Mouse (Mus musculus) granulocyte monocyte progenitor cell, adult 5-6 weeks (primary cell): ENCODE results near the gene Grik3. TPM values are rescaled to one million over a fixed set of nuclear protein-coding genes. Genes with fewer than 3 reads are reported as not detected.

Source experiments
- ATAC-seq: replicated peaks from 2 replicates; pipeline ENCODE4 v1.8.0; 2016; ENCODE audit warnings: mild to moderate bottlenecking, moderate TSS enrichment, inconsistent platforms; ENCODE audit not compliant: poor library complexity, severe bottlenecking
- total RNA-seq, 2 experiments: library from RNA; stranded (forward) in 1 of 2; stranded (reverse) in 1 of 2; fragments of 200-712, 200-1000 nt in 1 of 2; fragments of >200 nt in 1 of 2; fragmentation: Nextera tagmentation in 1 of 2; gene quantifications; 2 replicates each; pipeline ENCODE4 v1.2.3; 2014 to 2017

Grik3 gene
- total RNA-seq, 2 experiments from 2014 or later, result not detected

DNA sequence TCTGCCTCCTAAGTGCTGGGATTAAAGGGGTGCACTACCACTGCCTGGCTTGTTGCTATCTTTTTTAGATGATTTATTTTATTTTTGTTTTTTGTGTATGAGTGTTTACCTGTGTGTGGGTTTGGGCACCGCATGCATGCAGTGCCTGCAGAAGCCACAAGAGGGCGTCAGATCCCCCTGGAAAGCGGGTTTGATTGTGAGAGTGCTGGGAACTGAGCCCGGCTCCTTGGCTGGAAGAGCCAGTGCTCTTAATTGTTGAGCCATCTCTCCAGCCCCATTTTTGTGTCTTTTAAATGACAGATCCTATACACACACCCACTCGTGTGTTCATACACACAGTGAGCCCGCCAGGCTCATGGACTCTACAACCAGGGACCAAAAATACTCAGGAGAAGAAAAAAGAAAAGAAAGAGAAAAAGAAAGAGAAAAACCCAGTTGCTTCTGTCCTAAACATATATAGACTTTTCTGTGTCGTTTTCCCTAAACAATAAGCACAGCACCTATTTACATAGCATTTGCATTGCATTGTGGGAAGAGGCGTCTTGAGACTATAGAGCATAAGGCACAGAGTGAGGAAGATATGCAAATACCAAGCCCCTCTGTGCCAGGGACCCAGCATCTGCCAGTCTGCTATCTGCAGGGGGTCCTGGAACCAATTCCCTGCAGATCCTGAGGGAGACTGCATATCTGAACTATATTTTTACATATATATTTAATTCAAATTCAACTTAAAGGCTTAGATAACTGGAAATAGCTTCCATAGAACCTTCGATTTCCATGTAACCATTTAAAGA lies 134.6 kb downstream of the Grik3 start:
- ATAC-seq, result no peak

DNA sequence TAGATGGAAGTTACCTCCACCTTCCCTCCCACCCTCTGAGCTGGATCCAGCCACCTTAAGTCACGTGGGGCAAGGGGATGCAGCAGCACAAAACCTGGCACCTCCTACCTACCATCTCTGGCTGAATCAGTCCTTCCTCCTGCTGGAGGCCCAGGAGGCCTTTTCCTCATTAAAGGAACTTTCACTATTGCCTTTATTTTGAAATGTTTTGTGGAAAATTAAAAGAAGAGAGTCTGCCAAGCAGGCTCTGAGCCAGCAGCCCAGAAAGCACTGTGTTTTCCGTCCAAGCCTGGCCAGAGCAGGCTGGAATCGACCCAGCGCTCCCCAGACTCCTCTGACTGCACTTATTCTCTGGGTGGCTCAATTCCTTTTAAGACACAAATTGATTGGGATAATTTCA lies 139.0 kb downstream of the Grik3 start:
- ATAC-seq, result no peak

DNA sequence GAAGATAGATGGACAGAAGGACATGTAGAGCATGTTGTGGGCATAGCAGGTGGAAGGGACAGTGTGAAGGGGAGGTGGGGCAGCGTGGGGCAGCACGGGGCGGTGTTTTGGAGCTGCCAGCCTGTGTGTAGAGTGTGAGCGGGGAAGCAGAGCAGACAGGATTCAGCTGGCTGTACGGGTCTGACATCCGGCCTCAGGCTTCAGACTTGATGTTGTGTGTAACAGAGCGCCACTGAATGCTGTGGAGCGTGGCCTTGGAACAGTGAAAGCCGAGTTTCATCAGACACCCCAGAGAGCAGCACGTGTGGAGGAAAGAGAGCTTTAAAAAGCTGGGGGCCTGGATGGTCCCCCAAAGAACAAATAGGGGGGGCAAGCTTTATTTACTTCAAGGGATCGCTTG lies 144.5 kb downstream of the Grik3 start:
- ATAC-seq, result no peak

DNA sequence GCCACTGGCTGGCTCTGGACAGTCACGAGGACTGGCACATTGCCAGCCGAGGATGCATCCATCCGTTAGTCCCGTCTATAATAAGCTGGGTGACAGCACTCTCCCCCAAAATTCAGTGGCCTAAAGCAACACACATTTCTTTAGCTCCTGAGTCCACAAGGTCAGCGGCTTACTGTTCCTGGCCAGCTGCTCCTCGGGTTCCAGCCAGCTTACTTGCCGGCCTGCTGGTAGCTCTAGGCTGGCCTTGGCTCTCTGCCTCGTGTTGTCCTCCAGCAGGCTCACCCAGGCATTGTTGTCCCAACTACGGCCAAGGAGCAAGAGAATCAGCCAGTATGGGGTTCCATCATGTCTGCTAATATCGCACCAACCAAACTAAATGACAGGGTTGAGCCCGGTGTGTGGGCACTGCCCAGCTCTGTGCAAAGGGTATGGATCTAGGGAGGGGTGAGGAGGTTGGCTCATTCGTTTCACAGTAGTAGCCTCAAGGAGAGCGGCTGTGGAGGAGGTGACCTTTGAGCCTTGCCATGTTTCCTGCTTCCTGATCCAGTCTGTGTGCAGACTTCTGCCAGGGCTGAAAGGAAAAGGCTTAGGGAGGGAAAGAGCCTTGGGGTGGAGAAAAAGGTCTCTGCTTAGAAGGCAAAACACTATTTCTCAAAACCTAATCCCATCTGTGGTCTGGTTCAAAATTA lies 146.3 kb downstream of the Grik3 start:
- no peak for ATAC-seq

DNA sequence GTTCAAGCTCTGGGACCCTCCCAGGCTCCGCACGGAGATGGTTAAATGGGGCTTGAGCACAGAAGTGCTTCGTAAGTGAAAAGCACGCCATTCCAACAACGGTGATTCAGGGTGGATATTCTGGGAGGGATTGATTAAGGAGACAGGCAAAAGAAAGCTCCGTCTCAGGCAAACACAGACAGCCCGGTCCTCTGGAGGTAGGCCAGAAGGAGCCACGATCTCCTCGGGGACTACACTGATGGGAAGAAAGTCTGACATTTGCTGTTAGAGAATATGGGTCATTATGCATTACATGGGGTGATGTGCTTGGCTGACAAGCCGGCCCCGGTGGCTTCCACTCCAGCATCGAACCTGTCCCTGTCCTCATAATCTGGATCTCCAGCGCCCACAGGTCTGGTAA lies 146.9 kb downstream of the Grik3 start:
- ATAC-seq, result no peak

DNA sequence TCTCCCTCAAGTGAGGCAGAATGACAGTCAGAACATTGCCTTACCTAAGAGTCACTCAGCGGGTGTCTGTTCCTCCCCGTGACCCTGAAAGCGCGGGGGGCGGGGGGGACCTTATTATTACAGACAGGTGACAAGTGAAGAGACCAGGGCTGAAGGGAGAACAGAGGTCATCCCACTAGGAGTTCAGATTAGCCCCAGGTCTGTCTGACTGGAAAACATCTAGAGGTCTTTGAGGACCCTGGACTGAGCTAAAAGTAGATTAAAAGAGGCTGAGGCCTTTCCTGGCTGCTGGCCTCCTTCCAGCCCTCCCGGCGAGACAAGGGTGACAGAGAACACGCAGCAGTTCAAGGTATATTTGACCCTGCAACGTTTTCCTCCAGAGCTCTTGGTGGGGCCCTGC lies 150.0 kb downstream of the Grik3 start:
- ATAC-seq, result no peak

DNA sequence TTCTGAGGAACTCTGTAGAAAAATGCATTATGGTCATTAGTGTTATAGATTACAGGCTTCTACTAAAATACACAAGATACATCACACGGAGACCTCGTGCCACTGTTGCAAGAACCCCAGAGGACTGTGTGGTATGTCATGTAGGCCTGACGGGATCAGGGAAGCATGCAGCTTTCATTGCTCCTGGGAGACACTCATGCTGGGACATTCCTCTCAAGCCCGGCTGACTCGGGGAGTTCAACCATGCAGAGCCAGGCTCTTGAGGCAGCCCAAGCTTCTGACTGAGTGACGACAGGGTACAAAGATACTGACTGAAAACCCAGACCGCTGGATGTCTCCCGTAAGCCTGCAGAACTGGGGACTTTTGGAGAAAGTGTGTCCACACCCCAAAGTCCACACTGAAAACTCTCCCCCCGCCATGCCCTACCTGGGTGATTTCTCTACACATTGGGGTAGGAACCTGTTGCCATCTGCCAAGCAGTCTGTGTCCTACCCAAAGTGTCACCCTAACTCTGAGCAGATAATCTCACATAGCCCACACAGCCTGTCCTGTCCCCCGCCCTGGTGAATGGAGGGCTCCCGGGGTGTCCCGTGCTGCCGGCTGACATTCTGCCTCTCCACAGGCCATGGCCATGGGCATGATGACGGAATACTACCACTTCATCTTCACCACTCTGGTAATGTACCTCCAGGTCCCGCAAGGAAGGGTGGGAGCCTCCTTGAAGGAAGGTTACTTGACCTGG lies 150.6 kb downstream of the Grik3 start:
- no peak for ATAC-seq

DNA sequence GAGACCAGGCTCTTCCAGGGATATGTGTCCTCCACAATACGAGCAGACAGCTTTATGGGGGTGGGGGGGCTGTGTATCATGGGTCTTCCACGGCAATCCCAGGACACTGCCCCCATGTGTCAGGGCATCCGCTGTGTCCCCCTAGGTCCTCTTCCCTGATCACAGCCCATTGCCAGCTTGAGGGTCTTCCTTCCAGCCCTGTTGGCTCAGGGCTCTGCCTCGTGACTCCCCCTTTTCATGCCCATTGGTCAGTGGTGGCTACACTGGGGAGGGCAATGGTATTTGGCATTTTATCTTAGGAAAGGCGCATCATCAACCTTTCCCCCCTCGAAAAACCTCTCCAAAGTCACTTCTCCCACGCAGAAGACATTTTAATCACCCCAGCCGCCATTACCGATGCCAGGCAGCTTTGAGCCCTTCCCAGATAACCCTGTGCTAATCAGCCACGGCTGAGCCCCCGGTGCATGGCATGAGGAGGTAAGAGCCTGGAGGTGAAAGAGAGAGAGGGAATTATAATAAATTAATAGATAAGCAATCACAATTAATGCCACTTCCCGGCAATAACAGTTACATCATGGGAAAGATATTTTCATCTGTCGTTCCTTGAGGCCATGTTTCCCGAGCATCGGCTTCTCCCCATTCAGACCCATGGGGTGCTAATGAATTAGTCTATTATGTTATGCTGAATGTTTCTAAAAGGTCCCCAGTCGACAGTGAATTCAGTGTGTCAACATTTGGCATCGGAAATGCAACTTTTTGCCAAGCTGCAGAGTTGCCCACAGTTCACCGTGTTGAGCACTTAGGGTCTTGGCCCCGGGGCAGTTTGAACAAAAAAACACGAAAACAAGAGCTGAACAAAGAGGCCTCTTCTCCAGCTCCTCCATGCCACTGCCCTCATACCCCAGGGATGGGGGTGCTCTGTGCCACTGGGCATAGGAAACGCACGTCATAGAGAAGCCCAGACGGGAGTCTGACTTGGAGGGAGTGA lies 154.4 kb downstream of the Grik3 start:
- ATAC-seq, result no peak

DNA sequence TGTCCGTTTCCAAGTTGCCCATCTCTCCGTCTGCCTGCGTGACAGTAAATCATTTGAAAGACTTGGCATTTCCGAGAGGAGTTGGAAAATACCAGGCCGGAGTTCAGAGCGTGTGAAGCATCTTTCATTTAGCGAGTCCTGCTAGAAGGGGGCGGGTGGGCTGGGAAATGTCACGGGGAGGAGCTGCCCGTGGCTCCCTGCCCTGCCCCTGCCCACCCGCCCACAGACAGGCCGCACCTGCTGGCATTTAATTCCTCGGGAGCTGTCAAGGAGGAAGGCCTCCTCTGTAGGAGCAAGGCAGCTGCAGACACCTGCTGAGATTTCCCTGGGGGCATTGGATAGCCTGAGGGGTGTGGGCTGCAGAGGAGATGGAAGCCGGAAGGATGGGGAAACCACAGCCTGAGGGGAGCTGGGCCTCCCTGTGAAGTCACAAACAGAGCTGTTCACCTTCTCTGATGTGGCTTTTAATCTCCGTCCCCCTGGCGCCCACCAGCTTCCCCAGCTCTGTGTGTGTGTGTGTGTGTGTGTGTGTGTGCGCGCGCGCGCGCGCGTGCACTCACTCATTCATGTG lies 161.3 kb downstream of the Grik3 start:
- no peak for ATAC-seq

DNA sequence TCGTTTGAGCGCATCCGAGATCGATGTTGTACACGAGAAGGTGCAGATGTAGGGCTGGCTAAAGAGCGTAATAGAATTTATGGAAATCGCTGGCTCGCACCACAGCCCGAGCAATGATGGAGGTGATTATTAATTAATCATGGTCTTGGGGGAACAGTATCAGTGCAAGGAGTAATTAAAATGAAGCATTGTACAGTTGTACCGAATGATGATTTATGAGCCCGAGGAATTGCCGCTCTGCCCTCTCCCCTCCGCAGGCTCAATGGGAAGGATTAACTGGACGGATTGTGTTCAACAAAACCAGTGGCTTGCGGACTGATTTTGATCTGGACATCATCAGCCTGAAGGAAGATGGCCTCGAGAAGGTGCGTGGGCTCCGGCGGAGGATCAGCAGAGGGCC lies 165.5 kb downstream of the Grik3 start:
- no peak for ATAC-seq

DNA sequence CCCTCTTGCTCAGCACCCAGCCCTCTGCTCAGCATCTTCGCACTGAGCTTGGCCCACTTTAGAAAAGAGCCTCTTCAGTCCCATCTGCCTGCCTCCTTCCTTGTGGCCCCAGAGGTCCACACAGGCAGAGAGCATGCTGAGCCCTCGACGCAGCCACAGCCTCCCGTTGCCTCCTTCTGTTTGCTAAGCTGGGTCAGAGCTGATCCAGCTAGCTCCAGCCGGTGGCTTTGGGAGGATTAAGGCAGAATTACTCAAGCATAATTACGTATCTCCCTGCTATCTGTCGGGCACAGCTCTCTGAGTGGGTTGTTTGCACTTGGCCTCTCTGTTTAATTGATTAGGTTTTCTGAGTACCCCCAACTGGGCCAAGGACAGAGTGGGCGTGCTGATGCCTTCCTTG lies 167.9 kb downstream of the Grik3 start:
- no peak for ATAC-seq

DNA sequence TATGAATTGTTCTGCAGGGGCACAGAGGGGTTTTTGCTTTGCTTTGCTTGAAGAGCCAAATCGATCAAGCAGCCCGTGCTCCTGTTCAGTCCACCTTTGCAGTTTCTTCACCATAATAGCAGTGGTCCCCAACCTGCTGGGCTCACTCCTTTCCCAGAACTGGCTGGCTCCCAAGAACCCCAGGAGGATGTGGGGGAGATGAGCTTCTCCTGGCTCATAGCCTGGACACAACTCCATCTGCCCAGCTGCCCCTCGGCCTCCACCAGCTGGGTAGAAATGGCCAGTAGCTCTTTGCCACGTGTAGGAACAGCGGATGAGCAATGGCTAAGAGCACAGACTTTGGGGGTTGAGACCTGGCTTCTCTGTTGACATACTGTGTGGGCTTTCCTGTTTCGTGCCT lies 171.5 kb downstream of the Grik3 start:
- no peak for ATAC-seq

DNA sequence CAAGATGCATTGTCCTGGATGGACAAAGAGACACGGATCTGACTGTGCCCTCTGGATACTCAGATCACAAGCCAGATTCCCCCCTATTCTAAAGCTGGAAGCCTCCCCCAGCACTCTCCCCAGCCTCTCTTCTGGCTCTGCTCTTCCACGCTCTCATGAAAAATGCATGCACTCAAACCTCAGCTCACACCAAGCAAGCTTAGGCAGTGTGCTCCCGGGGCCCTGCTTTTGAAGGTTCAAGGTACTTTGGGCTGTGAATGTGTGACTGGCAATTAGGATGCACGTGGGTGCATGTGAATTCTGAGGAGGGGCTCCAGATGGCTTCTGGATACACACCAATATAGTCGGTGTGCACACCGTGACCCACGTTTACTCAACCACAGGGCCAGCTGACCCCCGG lies 172.8 kb downstream of the Grik3 start:
- ATAC-seq, result no peak

DNA sequence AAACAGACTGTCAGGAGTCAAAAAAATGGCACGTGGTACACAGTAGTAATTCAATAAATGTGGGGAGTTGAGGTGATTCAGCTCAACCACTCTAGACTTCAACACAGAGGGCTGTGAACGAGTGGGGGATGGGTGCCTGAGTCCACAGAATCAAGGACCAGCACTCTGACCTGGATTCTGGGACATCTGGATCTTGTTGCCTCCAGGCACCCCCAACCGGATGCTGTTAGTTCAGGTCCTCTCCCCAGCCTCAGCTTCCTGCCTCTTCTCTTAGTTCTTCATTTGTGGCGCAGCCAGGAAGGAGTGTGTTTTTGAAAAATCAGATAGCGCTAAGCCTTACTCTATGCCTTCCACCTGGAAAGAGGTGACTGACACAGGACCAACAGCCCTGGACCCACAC lies 175.5 kb downstream of the Grik3 start:
- ATAC-seq, result no peak

DNA sequence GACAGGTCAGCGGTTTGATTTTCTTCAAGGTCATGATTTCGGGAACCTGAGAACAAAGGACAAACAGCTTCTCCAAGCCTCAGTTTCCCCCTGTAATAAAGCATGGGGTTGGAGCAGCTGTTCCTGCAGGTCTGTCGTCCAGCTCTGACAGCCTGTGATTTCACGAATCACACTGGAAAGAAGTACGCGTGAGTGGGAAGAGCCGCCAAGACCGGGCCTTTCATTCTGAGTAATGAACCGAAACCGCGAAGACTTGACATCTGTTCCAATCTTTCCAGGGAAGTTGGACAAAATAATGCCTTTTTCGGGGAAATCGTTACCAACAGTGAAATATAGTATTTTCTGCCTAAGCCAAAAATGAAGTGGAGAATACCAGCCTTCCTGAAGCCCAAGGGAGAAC lies 191.5 kb downstream of the Grik3 start:
- ATAC-seq, result no peak

DNA sequence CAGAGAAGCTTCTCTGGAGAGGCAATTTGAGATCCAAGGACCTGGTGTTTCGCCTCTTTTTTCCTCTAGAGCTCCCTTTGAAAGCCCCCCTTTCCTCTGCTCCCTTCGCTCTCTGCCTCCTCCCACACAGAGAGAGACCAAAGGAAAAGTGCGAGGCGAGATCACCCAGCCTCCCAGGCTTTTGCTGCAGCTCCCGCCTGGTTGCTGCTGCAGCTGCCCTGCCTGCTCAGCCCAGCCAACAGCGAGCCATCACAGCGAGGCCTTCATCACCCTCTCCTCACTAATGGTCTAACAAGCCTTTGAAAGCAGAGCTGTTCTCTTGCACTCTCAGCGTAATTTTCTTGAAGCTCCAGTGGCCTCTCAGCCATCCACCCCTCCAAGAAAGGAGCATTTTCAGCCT lies 196.6 kb downstream of the Grik3 start:
- no peak for ATAC-seq

DNA sequence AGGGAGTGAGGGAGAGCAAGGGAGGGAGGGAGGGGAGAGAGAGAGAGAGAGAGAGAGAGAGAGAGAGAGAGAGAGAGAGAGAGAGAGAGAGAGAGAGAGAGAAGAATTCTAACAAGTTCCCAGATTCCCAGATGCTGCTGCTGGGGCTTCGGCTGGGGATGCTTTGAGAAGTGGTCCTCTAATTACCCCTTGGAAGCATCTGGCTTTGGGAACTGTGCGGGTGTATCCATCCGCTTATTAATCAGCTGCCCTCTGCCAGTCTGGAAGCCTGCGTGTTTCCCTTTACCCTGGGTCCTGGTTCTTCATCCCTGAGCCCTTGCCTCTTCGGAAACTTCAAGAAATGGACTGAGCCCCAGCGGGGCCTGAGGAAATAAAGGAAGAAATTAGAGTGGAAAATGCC lies 204.9 kb downstream of the Grik3 start:
- ATAC-seq, result no peak

DNA sequence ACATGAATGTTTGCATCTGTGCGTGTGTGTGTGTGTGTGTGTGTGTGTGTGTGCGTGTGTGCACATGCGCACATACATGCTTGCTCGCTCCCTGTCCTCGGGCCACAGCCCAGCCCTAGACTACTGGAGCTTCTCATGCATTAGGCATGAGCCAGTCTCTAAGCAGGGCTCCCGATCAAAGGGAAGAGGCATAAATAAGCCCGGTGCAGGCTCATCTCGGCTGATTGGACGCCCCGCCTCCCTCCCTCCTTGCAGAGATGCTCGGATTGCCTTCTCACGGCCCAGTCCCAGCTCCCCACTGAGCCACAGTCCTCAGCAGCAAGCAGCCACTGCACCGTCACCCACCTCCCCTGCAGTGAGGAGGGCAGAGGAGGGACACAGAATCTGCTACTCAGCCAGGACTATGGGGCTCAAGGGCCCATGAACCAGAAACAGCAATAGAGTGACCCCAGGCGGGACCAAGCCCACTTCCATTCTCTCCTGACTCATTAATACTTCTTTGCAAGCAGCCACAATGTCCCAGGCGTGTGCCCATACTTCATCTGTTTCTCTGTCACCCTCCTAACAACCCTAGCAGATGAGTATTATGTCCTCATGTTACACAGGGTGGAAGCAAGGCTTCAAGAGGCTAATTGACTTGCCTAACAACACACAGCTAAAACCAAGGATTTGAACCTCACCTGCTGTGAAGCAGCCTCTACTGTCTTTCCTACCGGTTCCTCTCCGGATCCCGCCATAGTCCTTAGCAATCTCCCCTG lies 205.9 kb downstream of the Grik3 start:
- ATAC-seq, result no peak

DNA sequence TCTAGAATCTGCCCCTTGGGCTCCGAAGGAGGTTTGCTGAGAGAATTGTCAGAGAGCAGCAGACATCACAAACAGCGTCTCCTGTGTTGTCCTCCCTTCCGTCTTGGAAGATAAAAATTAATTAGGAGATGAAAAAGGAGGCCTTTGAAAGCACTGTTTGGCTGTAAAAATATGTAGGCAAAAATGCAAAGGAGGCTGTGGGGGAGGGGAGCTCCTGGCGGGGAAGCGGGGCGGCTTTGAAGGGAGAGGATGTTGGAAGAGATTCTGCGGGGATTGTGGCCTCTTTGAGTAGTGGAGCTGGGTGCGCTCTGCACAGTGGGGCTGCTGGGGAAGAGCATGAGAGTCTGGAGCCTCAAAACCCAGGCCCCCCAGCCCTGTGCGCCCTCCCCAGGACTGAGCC lies 207.1 kb downstream of the Grik3 start:
- no peak for ATAC-seq
